Mouse (Mus musculus): ENCODE results near the gene Stra8. TPM values are rescaled to one million over a fixed set of nuclear protein-coding genes. Genes with fewer than 3 reads are reported as not detected.

Stra8 gene
- polyA plus RNA-seq, 1 experiment from 2014 or later, result not detected

DNA sequence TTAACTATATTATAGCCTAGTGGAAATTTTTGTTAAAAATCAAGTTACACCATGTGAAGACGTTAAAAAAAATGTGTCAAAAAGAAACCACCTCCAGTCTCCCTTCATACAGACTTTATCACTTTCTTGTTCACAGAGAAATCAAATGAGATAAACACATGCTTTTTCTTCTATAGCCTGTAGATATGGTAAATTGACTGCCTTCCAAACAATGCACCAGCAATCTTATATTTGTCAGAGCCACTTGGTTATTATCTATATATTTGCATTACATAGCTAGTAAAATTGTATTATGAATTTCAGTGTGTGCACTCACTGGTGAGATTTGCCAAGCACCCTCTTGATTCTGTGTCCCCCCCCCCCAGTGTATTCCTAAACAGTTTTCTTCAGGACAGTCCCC, 12.7 kb downstream of the Stra8 start:
- 81% methylated on average over 1 of the region's 1 CpGs for WGBS
- no peak overlapping the region for H3K4me3 ChIP-seq
- H3K36me3 ChIP-seq, result no peaks in the 10 kb centered on the region
- H3K27ac ChIP-seq (replicated peaks), result no peak overlapping the region
- no peaks in the 10 kb centered on the region for H3K4me1 ChIP-seq
- no peaks in the 10 kb centered on the region for H3K27me3 ChIP-seq (ENCODE audit: low read depth, poor library complexity, severe bottlenecking)
- no peak for DNase-seq (ENCODE audit: low spot score)
- H3K9me3 ChIP-seq (replicated peaks), result no peaks in the 10 kb centered on the region

DNA sequence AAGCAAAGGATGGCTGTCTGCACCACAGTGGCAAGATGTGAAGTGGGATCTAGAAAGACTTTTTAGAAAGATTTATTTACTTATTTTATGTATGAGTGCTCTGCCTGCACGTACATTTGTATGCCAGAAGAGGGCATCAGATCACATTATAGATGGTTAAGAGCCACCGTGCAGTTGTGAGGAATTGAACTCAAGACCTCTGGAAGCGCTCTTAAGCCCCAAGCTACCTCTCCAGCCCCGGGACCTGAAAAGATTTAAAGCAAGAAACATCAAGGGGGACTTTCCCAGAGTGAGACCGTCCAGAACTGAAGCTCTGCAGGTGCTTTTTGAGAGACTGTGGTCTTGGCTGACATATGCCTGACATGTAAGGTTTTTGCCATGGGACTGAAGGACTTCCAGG, 16.8 kb downstream of the Stra8 start:
- no peak for DNase-seq (ENCODE audit: low spot score)
- 74% methylated on average over 5 of the region's 5 CpGs for WGBS
- H3K27me3 ChIP-seq (ENCODE audit: low read depth, poor library complexity, severe bottlenecking), result no peaks in the 10 kb centered on the region
- no peak overlapping the region for H3K27ac ChIP-seq (replicated peaks)
- no peak overlapping the region for H3K4me3 ChIP-seq
- no peaks in the 10 kb centered on the region for H3K9me3 ChIP-seq (replicated peaks)
- H3K36me3 ChIP-seq, result no peaks in the 10 kb centered on the region
- peaks cover 10% of the 10 kb centered on the region for H3K4me1 ChIP-seq

DNA sequence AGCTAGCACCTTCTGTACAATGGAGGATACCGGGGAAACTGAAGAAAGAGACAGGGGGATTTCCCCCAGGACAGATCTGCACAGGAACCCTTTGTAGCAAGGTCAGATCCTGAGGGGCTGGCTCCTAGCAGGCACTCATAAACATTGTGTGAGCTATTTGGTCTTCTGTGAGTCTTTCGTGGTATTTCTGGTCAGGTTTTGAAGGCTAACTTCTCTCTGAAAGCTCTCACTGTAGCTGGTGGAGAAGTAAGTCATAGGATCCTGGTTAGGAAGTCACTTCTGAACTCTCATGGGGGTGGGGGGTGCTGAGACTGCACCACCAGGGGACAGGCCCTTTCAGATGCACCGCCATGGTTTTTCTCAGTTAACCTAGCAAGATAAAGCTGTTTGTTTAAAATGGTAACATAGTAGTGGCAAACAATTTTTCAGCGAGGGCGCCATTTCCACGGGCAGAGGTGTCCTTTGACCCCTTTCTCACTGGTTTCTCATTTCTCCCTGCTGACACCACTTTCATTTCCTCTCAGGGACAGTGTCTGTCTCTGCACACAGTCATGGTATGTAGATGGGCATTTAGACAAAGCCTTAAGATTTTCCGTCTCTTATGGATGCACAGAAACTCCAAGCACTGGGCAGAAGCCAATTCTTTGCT, 18.4 kb downstream of the Stra8 start:
- Histone ChIP-seq H3K27ac (replicated peaks) (no peak overlapping the region), H3K9me3 (replicated peaks) (no peaks in the 10 kb centered on the region), H3K4me1 (peaks cover 11% of the 10 kb centered on the region), H3K36me3 (no peaks in the 10 kb centered on the region), H3K4me3 (no peak overlapping the region), H3K27me3 (ENCODE audit: low read depth, poor library complexity, severe bottlenecking) (no peaks in the 10 kb centered on the region)
- no peak for DNase-seq (ENCODE audit: low spot score)
- WGBS, result 79% methylated on average over 7 of the region's 7 CpGs

GRCm38 (mm10) chr6:34938929-34939325, 19.0 kb downstream of the Stra8 start:
- no peaks in the 10 kb centered on the region for H3K36me3 ChIP-seq
- H3K27ac ChIP-seq (replicated peaks), result no peak overlapping the region
- H3K9me3 ChIP-seq (replicated peaks), result no peaks in the 10 kb centered on the region
- no peak overlapping the region for H3K4me3 ChIP-seq
- H3K27me3 ChIP-seq (ENCODE audit: low read depth, poor library complexity, severe bottlenecking), result no peaks in the 10 kb centered on the region
- 51% methylated on average over 4 of the region's 4 CpGs for WGBS
- H3K4me1 ChIP-seq, result peaks cover 11% of the 10 kb centered on the region
- DNase-seq (ENCODE audit: low spot score), result no peak

GRCm38 (mm10) chr6:34939451-34939850, 19.5 kb downstream of the Stra8 start:
- DNase-seq (ENCODE audit: low spot score), result no peak
- 88% methylated on average over 8 of the region's 8 CpGs for WGBS
- H3K27me3 ChIP-seq (ENCODE audit: low read depth, poor library complexity, severe bottlenecking), result no peaks in the 10 kb centered on the region
- no peak overlapping the region for H3K27ac ChIP-seq (replicated peaks)
- no peaks in the 10 kb centered on the region for H3K9me3 ChIP-seq (replicated peaks)
- H3K36me3 ChIP-seq, result no peaks in the 10 kb centered on the region
- peaks cover 15% of the 10 kb centered on the region for H3K4me1 ChIP-seq
- H3K4me3 ChIP-seq, result no peak overlapping the region

GRCm38 (mm10) chr6:34941496-34941895, 21.5 kb downstream of the Stra8 start:
- 64% methylated on average over 2 of the region's 2 CpGs for WGBS

DNA sequence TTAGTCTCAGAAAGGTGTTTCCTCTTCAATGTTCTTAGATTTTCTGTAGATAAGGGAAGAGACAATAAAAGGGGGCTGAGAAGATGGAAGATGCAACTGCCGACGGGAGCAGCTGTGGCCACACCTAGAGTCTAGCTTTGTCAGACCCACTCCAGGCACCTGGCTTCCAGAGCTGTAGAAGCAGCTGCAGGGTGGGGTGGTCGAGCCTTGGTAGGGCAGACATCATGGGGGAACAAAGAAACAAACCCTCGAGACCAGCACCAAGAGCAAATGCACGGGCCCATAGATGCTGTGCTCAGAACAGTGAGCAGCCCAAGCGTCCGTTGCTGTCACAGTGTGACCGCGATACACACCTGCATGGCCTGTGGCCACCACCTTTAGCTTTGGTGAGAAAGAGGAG, 22.5 kb downstream of the Stra8 start:
- 89% methylated on average over 9 of the region's 9 CpGs for WGBS
- Histone ChIP-seq H3K36me3 (no peaks in the 10 kb centered on the region), H3K4me3 (no peak overlapping the region), H3K9me3 (replicated peaks) (peaks cover 4% of the 10 kb centered on the region; the same call in 1 of the 2 replicates), H3K4me1 (peaks cover 20% of the 10 kb centered on the region), H3K27me3 (ENCODE audit: low read depth, poor library complexity, severe bottlenecking) (no peaks in the 10 kb centered on the region), H3K27ac (replicated peaks) (no peak overlapping the region)
- DNase-seq (ENCODE audit: low spot score), result no peak

More at GRCm38 (mm10) chr6:34941496-34941895, 21.5 kb downstream of the Stra8 start:
- no peak overlapping the region for H3K27ac ChIP-seq (replicated peaks)
- H3K36me3 ChIP-seq, result no peaks in the 10 kb centered on the region
- no peak overlapping the region for H3K4me3 ChIP-seq
- DNase-seq (ENCODE audit: low spot score), result no peak
- H3K4me1 ChIP-seq, result peaks cover 20% of the 10 kb centered on the region
- H3K27me3 ChIP-seq (ENCODE audit: low read depth, poor library complexity, severe bottlenecking), result no peaks in the 10 kb centered on the region
- H3K9me3 ChIP-seq (replicated peaks), result no peaks in the 10 kb centered on the region

GRCm38 (mm10) chr6:34943499-34943898, 23.5 kb downstream of the Stra8 start:
- Histone ChIP-seq H3K27ac (replicated peaks) (no peak overlapping the region), H3K4me1 (peaks cover 22% of the 10 kb centered on the region), H3K27me3 (ENCODE audit: low read depth, poor library complexity, severe bottlenecking) (0 out of 2 replicates have a peak, but pooled peaks cover 4% of the 10 kb centered on the region), H3K9me3 (replicated peaks) (peaks cover 6% of the 10 kb centered on the region; the same call in 1 of the 2 replicates), H3K4me3 (no peak overlapping the region), H3K36me3 (no peaks in the 10 kb centered on the region)
- WGBS, result 79% methylated on average over 5 of the region's 5 CpGs
- DNase-seq (ENCODE audit: low spot score), result no peak

DNA sequence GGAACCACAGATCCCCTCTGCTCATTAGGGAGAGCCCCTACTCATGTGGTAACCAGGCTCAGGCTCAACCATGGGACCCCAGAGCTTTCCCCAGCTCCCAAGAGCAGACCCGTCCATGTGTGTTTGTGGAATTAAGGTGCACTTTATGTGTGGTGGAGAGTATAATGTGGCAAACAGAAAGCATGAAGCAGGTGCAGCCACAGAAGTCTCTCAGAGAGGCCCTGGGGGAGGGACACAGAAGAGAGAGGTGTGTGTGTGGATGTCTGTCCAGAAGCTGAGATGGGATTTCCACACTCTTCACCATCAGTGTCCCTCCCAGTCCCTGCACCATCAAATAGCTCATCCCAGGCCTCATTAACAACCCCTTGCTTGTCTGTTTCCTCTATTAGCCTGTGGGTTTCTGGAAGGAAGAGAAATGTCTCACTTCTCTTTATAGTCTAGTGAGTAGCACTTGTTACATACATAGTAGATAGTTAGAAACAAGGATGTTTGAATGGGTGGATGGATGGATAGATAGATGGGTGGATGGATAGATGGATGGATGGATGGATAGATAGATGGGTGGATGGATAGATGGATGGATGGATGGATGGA, 26.6 kb downstream of the Stra8 start:
- Histone ChIP-seq H3K36me3 (no peaks in the 10 kb centered on the region), H3K27ac (replicated peaks) (no peak overlapping the region), H3K4me3 (no peak overlapping the region), H3K9me3 (replicated peaks) (peaks cover 6% of the 10 kb centered on the region; the same call in 1 of the 2 replicates), H3K4me1 (peaks cover 19% of the 10 kb centered on the region), H3K27me3 (ENCODE audit: low read depth, poor library complexity, severe bottlenecking) (peaks cover 20% of the 10 kb centered on the region; the same call in 1 of the 2 replicates)
- WGBS, result 85% methylated on average over 1 of the region's 1 CpGs
- DNase-seq (ENCODE audit: low spot score), result no peak

DNA sequence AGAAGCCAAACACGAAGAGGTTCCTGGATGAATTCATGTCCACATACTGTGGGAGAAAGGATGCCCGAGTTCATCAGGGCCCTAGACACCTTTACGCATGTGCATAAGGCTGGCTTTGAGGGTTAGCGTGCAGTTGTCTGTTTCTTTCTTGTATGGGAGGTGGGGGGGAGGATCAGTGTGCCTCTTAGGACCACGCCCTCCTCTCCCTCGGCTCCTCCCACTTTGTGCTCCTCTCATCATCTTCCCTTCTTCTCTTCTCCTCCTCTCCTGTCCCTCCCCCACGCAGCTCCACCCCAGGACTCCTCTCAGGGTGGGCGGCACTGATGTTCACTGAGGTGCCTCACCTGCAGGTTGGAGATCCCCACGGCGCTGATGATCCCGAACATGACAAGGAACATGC, 28.5 kb downstream of the Stra8 start:
- no peak for DNase-seq (ENCODE audit: low spot score)
- H3K9me3 ChIP-seq (replicated peaks), result peaks cover 6% of the 10 kb centered on the region; the same call in 1 of the 2 replicates
- peaks cover 16% of the 10 kb centered on the region for H3K4me1 ChIP-seq
- H3K27ac ChIP-seq (replicated peaks), result no peak overlapping the region
- no peaks in the 10 kb centered on the region for H3K36me3 ChIP-seq
- WGBS, result 17% methylated on average over 11 of the region's 11 CpGs
- peak overlapping the region; percentile 45 for H3K4me3 ChIP-seq
- peaks cover 20% of the 10 kb centered on the region; the same call in 1 of the 2 replicates for H3K27me3 ChIP-seq (ENCODE audit: low read depth, poor library complexity, severe bottlenecking)

DNA sequence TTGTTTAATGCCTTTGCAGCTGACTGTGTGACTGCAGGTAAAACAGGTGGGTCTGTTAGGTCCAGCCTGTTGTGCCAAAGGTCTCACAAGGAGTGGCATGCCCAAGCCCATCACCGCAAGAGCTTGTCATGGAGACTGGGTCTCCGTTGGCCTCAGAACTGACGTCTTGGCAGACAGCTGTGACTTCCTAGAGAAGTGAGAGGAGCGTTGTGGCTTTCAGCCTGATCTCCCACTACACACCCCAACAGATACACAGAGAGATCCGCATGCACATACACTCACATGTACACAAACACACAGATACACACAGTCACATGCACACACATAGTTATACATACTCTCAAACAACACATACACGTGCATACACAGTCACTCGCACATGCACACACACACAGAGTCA, 31.6 kb downstream of the Stra8 start:
- no peak for DNase-seq (ENCODE audit: low spot score)
- no peaks in the 10 kb centered on the region for H3K36me3 ChIP-seq
- WGBS, result 87% methylated on average over 7 of the region's 7 CpGs
- H3K27me3 ChIP-seq (ENCODE audit: low read depth, poor library complexity, severe bottlenecking), result peaks cover 20% of the 10 kb centered on the region; the same call in 1 of the 2 replicates
- peaks cover 6% of the 10 kb centered on the region; the same call in 1 of the 2 replicates for H3K9me3 ChIP-seq (replicated peaks)
- H3K27ac ChIP-seq (replicated peaks), result no peak overlapping the region
- no peak overlapping the region for H3K4me3 ChIP-seq
- H3K4me1 ChIP-seq, result peaks cover 22% of the 10 kb centered on the region

DNA sequence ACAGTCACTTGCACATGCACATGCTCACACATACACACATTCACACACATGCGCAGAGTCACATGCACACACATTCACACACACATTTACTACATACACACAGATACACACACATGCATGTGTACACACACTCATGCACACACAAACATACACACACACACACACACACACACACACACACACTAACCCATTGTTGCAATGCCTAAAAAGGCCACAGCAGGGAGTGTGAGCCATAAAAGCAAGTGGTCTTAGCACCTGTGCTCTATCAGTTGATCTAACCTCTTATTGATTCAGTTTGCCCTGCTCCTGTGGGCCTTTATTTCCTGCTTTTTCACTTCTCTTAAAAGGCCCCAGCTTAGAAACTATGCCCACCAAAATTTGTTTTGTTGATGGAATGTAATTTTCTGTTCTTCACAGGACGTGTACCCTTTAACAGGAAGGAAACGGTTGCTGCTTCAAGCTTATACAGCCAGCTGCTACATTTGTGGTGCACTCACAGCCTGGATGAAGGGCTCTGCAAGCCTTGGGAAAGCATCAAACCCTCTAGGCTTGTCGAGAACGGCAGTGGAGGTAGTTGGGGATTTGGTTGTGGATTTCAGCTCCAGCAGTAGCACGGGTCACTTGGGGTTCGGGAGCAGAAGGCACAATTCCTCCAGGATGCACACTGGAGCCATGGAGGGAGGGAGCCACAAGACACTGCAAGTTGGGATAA, 32.1 kb downstream of the Stra8 start:
- 80% methylated on average over 7 of the region's 7 CpGs for WGBS

More for the DNA sequence above, 32.1 kb downstream of the Stra8 start:
- Histone ChIP-seq H3K4me1 (peaks cover 22% of the 10 kb centered on the region), H3K27me3 (ENCODE audit: low read depth, poor library complexity, severe bottlenecking) (peaks cover 20% of the 10 kb centered on the region; the same call in 1 of the 2 replicates), H3K27ac (replicated peaks) (no peak overlapping the region), H3K9me3 (replicated peaks) (peaks cover 6% of the 10 kb centered on the region; the same call in 1 of the 2 replicates), H3K4me3 (no peak overlapping the region), H3K36me3 (no peaks in the 10 kb centered on the region)
- DNase-seq (ENCODE audit: low spot score), result no peak
